Mouse (Mus musculus): ENCODE results near the gene Foxred1. TPM values are rescaled to one million over a fixed set of nuclear protein-coding genes. Genes with fewer than 3 reads are reported as not detected.

The Foxred1 gene
- total RNA-seq (2014; rRNA removed; ENCODE audit: low replicate concordance): 88.0 and 91.5 TPM in 2 replicates
- polyA plus RNA-seq (2015; fragmentation: Nextera tagmentation; extraction: Ambion mirVana): 93.1 and 95.9 TPM in 2 replicates

- Histone ChIP-seq H3K4me2 (ENCODE audit: low read depth, low read length) (peak within 1 kb of the TSS; percentile 92), H3K9me3 (replicated peaks; ENCODE audit: control insufficient read depth, low read length) (no peaks in the 10 kb centered on the region), H3K4me3 (ENCODE audit: low read depth, low read length) (peak within 1 kb of the TSS; percentile 99), H3K27ac (ENCODE audit: low read depth) (peak within 1 kb of the TSS; percentile 97), H3K27me3 (ENCODE audit: control insufficient read depth, insufficient read depth, low read length) (no peaks in the 10 kb centered on the region), H3K9ac (replicated peaks; ENCODE audit: low read depth, low read length) (peak within 1 kb of the TSS; percentile 94), H3K36me3 (replicated peaks; ENCODE audit: control insufficient read depth, insufficient read depth, low read length) (peaks cover 60% of the 10 kb centered on the region), H3K4me1 (ENCODE audit: control insufficient read depth, insufficient read depth) (peaks cover 17% of the 10 kb centered on the region; the same call in 1 of the 2 replicates)
- peak; percentile 100 for DNase-seq (ENCODE audit: low spot score)
- TF ChIP-seq EP300 (IDR thresholded peaks at IDR 0.05; ENCODE audit: low read depth) (peak; percentile 68; the same call in 1 of the 2 replicates), CTCF (IDR thresholded peaks at IDR 0.05; ENCODE audit: low read depth) (no peak)
- WGBS: under 1% methylated on average over 71 of the region's 72 CpGs
- ATAC-seq (ENCODE audit: insufficient read depth, low read depth): peak; percentile 100
These were observed at the start of gene Foxred1 for GRCm38 (mm10) chr9:35210542-35211474. TSS of gene Foxred1 (minus strand) at chr9:35211055.

GRCm38 (mm10) chr9:35257365-35257764 is 46.5 kb upstream of the Foxred1 start:
- H3K36me3 ChIP-seq (replicated peaks; ENCODE audit: control insufficient read depth, insufficient read depth, low read length): no peaks in the 10 kb centered on the region
- no peak for DNase-seq (ENCODE audit: low spot score)
- no peak for ATAC-seq (ENCODE audit: insufficient read depth, low read depth)
- H3K9me3 ChIP-seq (replicated peaks; ENCODE audit: control insufficient read depth, low read length): no peaks in the 10 kb centered on the region
- no peak overlapping the region for H3K27ac ChIP-seq (ENCODE audit: low read depth)
- no peak overlapping the region for H3K4me2 ChIP-seq (ENCODE audit: low read depth, low read length)
- no peak overlapping the region for H3K9ac ChIP-seq (replicated peaks; ENCODE audit: low read depth, low read length)
- TF ChIP-seq EP300 (IDR thresholded peaks at IDR 0.05; ENCODE audit: low read depth) (no peak), CTCF (IDR thresholded peaks at IDR 0.05; ENCODE audit: low read depth) (no peak)
- H3K4me3 ChIP-seq (ENCODE audit: low read depth, low read length): no peak overlapping the region
- 50% methylated on average over 7 of the region's 7 CpGs for WGBS
- H3K4me1 ChIP-seq (ENCODE audit: control insufficient read depth, insufficient read depth): no peaks in the 10 kb centered on the region
- no peaks in the 10 kb centered on the region for H3K27me3 ChIP-seq (ENCODE audit: control insufficient read depth, insufficient read depth, low read length)

GRCm38 (mm10) chr9:35249476-35249875 is 38.6 kb upstream of the Foxred1 start:
- H3K27ac ChIP-seq (ENCODE audit: low read depth): no peak overlapping the region
- no peak overlapping the region for H3K9ac ChIP-seq (replicated peaks; ENCODE audit: low read depth, low read length)
- TF ChIP-seq CTCF (IDR thresholded peaks at IDR 0.05; ENCODE audit: low read depth) (no peak), EP300 (IDR thresholded peaks at IDR 0.05; ENCODE audit: low read depth) (no peak)
- H3K4me2 ChIP-seq (ENCODE audit: low read depth, low read length): no peak overlapping the region
- no peaks in the 10 kb centered on the region for H3K27me3 ChIP-seq (ENCODE audit: control insufficient read depth, insufficient read depth, low read length)
- H3K36me3 ChIP-seq (replicated peaks; ENCODE audit: control insufficient read depth, insufficient read depth, low read length): no peaks in the 10 kb centered on the region
- no peaks in the 10 kb centered on the region for H3K4me1 ChIP-seq (ENCODE audit: control insufficient read depth, insufficient read depth)
- ATAC-seq (ENCODE audit: insufficient read depth, low read depth) (no peak), DNase-seq (ENCODE audit: low spot score) (no peak)
- no peak overlapping the region for H3K4me3 ChIP-seq (ENCODE audit: low read depth, low read length)
- H3K9me3 ChIP-seq (replicated peaks; ENCODE audit: control insufficient read depth, low read length): no peaks in the 10 kb centered on the region

GRCm38 (mm10) chr9:35247405-35247804 is 36.5 kb upstream of the Foxred1 start:
- no peak overlapping the region for H3K4me3 ChIP-seq (ENCODE audit: low read depth, low read length)
- H3K27me3 ChIP-seq (ENCODE audit: control insufficient read depth, insufficient read depth, low read length): no peaks in the 10 kb centered on the region
- ATAC-seq (ENCODE audit: insufficient read depth, low read depth) (no peak), DNase-seq (ENCODE audit: low spot score) (no peak)
- no peak overlapping the region for H3K4me2 ChIP-seq (ENCODE audit: low read depth, low read length)
- no peak for TF ChIP-seq CTCF (IDR thresholded peaks at IDR 0.05; ENCODE audit: low read depth)
- TF ChIP-seq EP300 (IDR thresholded peaks at IDR 0.05; ENCODE audit: low read depth): no peak
- H3K9me3 ChIP-seq (replicated peaks; ENCODE audit: control insufficient read depth, low read length): no peaks in the 10 kb centered on the region
- 89% methylated on average over 2 of the region's 2 CpGs for WGBS
- no peak overlapping the region for H3K27ac ChIP-seq (ENCODE audit: low read depth)
- no peaks in the 10 kb centered on the region for H3K4me1 ChIP-seq (ENCODE audit: control insufficient read depth, insufficient read depth)
- H3K36me3 ChIP-seq (replicated peaks; ENCODE audit: control insufficient read depth, insufficient read depth, low read length): no peaks in the 10 kb centered on the region
- no peak overlapping the region for H3K9ac ChIP-seq (replicated peaks; ENCODE audit: low read depth, low read length)

- Histone ChIP-seq H3K4me1 (ENCODE audit: control insufficient read depth, insufficient read depth) (no peaks in the 10 kb centered on the region), H3K27me3 (ENCODE audit: control insufficient read depth, insufficient read depth, low read length) (no peaks in the 10 kb centered on the region), H3K36me3 (replicated peaks; ENCODE audit: control insufficient read depth, insufficient read depth, low read length) (no peaks in the 10 kb centered on the region), H3K27ac (ENCODE audit: low read depth) (no peak overlapping the region), H3K4me3 (ENCODE audit: low read depth, low read length) (no peak overlapping the region), H3K9me3 (replicated peaks; ENCODE audit: control insufficient read depth, low read length) (no peaks in the 10 kb centered on the region), H3K4me2 (ENCODE audit: low read depth, low read length) (no peak overlapping the region), H3K9ac (replicated peaks; ENCODE audit: low read depth, low read length) (no peak overlapping the region)
- DNase-seq (ENCODE audit: low spot score): no peak
- 65% methylated on average over 1 of the region's 1 CpGs for WGBS
- no peak for ATAC-seq (ENCODE audit: insufficient read depth, low read depth)
- TF ChIP-seq EP300 (IDR thresholded peaks at IDR 0.05; ENCODE audit: low read depth): no peak
- 0 out of 2 replicates have a peak, but pooled peaks have one; percentile 11 for TF ChIP-seq CTCF (IDR thresholded peaks at IDR 0.05; ENCODE audit: low read depth)
These were observed 28.9 kb upstream of the Foxred1 start for GRCm38 (mm10) chr9:35239734-35240133.
